Mouse (Mus musculus) layer of hippocampus, postnatal 36 days (tissue): ENCODE measurements around the gene Hira. TPM values are rescaled to one million over a fixed set of nuclear protein-coding genes. Genes with fewer than 3 reads are reported as not detected.
"Not testable (repeated sequence)": the region's sequence is repeated elsewhere in the genome, so short reads cannot be mapped to it uniquely, and the experiment has no call there.

Source experiments
- DNase-seq, 2 experiments: peaks; one replicate each; pipeline ENCODE4 v3.0.0; 2022
- total RNA-seq, 2 experiments: library from RNA; stranded (reverse); gene quantifications; 2 replicates each; pipeline ENCODE4 v1.2.3; 2021

Gene Hira
- total RNA-seq, 2 experiments from 2014 or later: 68.6 to 88.1 TPM

DNA sequence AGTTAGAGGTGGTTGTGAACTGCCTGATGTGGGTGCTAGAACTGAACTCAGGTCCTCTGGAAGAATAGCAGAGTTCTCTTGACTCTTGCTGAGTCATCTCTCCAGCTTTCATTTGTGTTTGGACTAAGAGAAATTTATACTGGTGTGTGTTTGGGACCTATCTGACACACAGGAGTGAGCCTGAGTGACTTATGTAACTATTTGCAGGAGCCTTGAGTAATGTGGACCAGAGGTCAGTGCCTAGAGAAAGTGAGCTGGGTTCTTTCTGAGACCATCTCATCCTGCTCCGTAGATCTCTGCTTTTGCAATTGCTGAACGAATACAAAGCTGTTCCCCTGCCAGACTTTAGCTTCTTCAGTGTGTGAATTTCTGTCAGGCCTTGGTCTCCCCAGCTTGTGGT lies 44.9 kb downstream of the Hira start:
- DNase-seq: no peak

DNA sequence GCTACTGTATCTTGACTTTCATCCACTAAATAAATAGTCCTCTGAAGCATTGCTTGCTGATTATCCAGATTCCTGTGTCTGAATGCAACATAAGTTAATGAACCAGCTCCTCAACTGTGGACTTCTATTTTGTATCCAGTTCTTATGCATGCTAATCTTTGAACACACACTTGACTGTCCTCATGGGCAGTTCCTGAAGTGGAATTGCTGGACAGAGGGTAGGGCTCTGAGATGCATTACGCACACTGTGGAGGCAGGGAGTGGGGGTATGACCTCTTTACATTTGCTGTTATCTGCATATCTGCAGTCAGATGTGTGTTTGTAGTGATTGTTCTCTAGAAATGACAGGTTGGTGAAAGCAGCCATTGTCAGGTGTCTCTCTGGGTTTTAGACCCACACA lies 51.1 kb downstream of the Hira start:
- DNase-seq: no peak

DNA sequence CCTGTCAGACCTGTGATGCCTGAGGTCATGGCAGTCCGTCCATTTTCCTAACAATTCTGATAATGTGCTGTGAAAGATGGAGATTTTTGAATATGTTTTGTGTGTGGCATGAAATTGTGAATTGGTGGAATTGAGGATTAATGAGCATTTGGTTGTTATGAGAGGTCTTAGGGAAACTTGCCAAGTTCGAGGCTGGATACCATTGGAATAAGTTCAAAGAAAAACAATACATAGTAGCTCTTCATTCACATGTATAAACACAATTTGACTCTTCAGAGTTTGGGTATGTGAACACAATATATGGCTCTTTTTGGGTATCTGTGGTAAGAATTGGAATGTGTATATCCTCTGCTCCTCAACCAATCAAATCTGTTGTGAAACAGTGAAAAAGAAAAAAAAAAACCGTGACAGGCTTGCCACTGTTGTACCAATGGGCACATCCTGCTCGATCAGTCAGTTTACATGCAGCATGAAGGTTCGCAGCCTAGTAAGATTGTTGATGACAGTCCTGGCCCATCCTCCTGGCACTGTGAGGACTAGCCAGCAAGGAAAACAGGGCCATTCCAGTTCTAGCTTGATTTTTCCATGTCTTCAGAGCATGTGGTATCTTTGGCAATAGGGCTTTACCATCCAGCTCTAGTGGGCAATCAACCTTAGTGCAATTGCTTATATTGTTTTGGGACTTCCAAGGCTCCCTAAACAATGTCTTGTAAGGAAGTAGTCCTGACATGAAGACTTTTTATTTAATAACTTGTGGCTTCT lies 61.7 kb downstream of the Hira start:
- DNase-seq: no peak

DNA sequence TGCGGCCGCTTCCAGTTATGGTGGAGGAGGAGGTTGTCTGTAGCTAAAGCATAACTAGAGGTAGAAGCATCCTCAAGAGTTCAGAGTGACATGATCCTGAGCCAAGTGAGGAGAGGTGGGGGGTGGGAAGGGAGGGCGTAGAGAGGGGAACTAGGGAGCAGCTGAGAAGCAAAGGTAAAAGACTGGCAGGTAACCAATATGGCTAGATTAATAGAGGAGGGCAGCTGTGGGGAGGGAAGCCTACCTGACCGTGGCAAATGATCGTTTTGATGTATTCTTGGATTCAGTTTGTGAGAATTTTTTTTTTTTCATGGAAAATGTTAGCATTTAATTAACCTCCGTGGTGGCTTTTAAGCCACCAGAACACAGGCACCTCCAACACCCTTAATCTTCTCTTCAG lies 67.1 kb downstream of the Hira start:
- no peak for DNase-seq

DNA sequence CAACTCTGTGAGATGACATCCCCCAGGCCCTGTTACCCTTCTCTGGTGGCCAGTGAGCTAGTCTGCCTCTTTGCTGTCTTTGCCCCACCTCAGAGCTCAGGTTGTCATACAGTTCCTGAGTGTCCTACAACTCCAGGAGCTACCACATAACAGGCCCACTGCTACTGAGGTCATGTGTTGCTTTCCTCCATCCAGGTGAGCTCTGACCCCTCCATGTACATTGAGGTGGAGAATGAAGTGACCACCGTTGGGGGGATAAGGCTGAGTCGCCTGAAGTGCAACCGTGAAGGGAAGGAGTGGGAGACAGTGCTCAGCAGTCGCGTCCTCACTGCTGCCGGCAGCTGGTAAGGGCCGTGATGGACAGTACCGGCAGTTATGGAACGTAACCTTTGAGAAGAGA lies 72.1 kb downstream of the Hira start:
- DNase-seq: no peak

DNA sequence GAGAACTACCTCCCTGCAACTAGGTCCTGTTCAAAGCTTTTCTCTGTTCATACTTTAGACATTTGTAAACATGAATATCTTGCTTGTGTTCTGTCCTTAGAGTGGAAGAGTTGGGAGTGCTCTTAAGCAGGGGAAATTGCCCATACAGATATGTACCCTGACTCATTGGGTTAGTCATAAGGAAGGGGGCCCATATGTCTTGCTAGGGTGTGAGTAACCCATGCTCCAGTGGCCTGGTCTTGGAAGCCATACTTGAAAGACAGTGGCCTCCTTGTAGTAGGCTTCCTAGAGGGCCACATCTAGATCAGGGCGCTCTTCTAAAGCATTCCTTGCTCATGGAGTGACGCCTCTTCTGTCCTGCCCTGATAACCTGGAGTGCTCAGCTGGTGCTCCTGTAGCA lies 73.5 kb downstream of the Hira start:
- no peak for DNase-seq

DNA sequence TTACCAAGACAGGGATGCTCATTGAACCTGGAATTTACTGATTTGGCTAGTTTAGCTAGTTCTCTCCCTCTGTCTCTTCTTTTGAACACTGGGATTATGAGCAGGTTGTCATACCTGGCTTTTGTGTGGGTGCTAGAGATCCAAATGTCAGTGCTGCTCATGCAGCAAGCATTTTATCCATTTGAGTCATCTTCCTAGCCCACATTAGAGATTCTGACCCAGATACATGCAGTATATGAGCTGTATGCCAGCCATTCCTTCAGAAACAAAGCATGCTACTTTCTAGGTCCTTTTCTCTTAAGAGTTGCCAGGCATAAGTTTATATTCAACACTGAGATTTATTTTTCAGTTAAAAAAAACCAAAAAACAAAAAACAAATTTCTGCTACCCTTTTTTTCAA lies 76.0 kb downstream of the Hira start:
- no peak for DNase-seq

DNA sequence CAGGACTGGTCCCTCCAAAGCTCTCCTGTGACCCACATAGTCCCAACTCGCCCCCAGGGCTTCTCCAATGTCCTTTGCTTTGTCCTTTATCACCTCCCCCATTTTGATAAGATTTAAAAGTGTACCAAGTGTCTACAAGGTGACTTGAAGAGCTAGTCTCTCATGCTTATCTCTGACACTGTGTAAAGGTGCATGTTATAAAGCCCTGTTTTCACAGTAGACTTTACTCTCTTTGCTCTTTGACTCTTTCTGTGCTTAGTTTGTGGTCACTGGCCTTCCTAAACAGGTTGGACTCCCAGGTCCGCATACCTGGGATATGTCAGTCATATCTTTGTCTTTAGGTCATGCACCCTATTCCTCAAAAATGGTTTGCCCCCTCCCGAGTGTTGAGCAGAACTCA lies 78.2 kb downstream of the Hira start:
- no peak for DNase-seq

DNA sequence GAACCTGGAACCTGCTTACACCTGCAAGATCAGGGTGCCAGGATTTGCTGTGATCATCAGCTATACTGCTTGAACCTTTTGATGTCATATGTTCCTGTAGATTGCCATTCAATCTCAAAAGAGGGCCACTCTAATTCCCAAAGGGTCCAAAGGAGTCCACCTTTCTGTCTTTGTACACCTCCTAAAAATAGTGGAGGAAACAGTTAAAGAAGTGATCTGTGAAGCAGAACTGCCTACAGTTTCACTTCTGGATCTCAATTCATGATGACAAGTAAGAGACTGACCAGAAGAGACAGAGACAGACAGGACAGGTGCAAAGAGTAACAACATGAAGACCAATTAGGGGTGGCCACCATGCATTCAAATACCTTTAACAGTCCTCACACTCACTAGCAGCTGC lies 86.6 kb downstream of the Hira start:
- DNase-seq: no peak

DNA sequence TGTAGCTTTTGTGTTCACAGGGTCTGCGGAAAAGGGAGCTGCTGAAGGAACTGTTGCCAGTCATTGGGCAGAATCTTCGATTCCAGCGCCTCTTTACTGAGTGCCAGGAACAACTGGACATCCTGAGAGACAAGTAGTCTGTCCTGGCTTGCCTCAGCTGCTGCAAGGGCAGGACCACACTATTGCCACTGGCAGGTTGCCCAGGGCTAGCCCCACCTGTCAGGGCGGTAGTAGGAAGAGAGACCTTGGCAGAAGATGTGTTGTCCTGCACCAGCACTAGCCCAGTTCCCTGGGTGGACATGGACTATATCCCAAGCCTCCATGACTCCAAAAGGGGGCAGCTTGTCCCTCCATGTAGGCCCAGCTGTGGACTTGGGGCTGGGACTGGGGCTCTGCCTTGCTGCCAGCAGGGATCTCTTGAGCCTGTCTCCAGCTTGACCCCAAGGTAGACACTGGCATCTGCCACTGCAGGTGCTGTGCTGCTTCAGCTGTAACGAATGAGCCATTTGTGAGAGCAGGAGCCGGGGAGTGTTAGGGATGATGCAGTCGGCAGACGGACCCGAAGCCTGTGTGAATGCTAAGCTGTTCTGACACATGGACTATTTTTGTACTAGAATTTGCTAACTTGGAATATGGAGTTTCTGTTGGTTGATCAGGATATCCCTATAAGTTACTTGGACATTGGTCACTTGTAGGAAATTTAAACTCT lies 92.7 kb downstream of the Hira start:
- DNase-seq: peak in 1 of 2 experiments; percentile 9

DNA sequence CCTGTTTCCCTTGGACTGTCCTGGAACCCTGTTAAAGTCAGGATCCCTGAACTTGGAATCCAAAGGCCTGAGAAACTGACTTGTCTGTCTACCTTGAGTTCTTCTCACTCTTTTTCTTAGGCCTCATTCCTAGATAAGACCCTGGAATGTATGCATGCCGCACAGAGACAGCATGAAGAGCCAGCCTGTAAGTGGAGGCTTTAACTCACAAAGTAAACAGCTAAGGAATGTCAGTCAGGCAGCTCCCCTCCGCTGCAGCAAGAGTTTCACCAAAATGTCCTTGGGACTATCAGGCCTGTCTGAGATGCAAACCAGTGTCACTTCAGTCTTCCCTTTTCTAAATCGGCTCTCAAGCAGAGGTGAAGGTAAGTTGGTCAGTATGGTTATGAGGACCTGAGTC lies 94.0 kb downstream of the Hira start:
- DNase-seq: no peak

DNA sequence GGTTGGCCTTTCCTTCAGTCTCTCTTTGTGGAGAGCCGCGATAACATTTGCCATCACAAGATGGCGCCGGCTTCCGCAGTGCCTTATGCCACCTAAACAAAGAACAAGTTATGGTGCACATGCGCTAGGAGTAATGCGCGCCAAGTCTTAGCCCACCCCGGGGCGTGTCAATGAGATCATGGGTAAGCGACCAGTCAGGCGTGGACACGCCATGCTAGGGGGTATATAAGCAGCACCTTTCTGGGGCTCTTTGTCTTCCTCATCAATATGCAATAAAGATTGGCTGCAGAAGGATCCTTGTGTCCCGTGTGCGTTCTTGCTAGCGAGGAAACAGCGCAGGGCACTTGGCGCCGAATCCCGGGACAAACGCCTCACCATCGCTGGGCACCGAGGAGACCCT lies 98.8 kb downstream of the Hira start:
- DNase-seq: not testable (repeated sequence)

DNA sequence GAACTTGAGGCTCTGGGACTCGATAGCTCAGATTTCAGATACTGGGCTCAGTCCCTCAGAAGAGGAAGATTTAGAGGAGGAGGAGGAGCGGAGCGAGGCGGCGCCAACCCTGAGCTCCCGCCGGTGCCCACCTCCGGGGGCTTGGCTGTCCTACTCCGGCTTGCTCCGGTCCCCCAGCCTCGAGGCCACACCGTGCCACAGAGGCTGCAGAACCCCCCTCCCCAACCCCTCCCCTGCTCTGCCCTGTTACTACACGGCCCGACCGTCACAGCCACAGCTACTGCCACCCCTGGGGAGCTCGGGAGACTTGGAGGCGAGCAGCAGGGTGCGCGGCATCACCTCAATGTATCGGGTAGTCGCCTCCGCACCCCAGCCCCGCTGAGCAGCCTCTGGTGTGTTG lies 99.5 kb downstream of the Hira start:
- no peak for DNase-seq

DNA sequence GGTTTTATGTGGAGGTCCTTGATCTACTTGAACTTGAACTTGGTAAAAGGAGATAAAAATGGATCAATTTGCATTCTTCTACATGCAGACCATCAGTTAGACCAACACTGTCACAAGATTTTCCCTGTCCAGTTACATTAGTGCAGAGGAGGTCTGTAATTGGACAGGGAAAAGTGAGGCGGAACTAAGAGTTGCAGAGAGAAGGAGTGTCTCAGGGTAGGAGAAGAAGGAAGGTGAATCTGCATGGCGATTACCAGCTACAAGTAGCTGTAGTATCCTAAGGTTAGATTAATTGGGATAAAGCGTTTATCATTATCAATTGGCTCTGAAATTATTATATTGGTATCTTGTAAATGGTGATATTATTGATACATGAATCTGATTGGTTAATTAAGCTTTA lies 109.5 kb downstream of the Hira start:
- no peak for DNase-seq

DNA sequence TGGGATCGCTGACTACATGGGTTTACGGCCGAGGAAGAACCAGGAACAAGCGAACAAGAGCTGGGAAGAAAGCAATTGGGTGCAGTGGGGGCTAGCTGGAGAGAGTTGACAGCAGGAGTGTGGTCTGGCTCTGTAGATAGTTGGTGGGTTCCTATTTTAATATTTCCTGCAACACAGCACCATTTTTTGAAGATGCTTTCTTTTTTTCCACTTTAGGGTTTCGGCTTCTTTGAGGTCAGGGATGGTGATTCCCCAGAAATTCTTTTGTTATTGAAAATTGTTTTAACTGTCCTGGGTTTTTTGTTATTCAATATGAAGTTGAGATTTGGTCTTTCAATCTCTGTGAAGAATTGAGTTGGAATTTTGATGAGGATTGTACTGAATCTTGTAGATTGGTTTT lies 110.0 kb downstream of the Hira start:
- DNase-seq: no peak

DNA sequence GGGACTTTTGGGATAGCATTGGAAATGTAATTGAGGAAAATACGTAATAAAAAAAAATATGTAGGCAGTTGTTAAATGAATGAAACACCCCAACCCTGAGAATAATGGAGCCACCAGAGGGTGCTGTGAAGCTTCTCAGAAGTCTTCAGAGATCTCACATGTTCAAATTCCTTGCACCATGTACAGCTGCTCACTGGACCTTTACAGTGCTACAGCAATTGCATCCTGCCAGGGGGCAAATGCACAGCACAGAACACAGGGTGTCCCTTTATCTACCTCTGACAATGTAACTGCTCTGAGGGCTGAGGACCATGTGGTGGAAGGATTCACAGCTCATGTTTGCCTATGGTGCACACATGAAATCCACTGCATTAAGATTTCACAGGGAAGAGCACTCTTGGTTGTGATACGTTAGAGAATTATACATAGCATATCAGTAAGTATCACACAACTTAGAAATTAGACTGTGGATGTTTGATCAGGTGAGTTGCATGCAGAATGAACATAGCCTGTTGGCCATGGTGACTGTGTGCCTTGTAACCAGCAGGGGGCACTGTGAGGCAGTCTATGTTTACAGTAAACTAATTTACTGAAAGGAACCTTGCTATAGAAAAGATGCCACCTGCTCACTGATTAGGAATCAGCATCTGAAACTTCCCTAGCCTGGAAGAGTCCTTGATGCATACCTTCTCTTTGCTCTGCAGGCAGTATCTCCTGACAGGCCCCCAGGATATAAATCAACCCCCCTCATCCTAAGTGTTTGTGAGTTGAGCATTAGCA lies 126.0 kb downstream of the Hira start:
- DNase-seq: not testable (repeated sequence)

DNA sequence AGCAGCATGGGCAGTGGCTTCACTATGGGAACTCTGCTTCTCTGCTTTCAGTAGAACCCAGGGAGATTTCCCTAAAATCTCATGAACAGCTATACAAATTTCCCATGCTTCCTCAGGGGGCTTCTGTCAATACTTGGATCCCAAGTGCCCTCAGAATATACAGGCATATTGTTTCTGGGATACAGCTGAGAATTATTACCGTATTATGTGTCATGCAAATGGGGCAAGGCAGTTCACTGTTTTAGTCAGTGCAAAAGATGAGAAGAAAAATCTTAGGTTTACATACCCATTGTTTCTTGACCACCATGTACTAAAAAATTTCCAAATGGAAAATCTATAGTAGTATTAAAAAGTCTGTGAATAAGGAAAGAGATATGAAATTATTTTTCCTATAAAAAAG lies 126.9 kb downstream of the Hira start:
- DNase-seq: no peak

DNA sequence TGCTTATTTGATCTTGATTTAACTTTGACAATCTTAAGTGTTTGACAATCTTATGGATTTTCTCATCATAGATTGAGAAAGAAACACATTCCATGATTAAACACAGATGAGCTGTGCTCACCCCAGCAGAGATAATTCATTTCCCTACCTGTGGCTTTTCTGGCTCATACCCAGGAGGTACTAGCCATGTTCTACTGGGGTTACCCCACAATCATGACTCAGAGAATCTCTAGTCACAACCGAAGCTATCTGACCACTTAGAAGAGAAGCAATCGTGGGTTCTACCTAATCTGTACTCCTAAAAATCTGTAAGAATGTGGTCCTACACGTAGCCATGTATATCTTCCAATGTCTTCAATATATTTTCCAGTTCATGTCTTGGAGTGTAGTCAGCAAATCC lies 128.5 kb downstream of the Hira start:
- DNase-seq: no peak

DNA sequence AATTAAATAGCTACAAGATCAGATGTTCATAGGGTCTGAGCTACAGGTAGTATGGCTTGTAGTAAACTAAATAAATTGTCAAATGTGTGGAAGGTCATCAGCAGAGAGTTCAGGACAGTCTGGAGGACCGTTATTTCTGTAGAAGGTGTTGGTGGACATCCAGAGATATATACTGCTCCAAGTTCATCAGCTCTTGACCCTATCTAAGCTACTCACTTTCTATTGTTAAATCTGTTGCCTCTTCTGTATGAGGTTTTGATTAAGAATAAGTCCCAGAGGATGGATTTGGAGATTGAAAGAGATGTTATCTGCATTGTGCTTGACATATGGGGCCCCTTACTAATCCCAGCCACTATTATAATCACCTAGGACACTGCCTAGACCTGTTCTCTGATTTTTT lies 129.9 kb downstream of the Hira start:
- DNase-seq: no peak

DNA sequence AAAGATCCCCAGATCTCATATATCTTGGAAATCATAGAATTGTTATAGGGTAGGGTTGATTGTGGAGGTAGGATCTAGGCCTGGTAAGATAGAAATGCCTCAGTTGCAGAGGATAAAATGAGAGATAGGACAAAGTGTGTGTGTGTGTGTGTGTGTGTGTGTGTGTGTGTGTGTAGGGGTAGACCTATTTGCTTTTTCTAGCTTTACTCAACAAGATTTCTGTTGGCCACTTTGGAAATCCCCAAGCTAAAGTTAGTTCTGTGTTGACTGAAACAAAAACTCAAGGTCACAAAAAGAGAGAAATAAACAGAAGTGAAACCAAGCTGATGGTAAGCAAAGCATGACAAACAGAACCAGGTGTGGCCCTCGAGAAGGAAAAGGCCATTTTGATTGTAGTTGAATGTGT lies 130.4 kb downstream of the Hira start:
- not testable (repeated sequence) for DNase-seq

DNA sequence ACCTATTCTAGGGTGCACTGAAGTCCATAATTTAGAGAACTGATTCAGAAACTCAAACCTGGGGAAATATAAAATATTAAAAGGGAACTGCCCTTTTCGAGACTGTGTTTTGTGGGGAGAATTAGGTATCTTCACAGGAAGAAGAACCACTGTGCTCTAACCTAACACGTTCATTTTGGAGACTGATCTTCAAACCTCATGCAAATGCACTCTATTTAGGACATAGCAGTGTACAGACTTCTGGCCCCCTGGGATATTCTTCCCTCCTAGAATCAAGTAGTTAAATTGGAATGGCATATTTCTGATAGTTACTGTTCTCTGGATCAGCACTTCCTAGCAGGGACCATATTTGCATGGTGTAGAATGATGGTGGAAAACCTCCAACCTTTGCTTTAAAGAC lies 133.9 kb downstream of the Hira start:
- no peak for DNase-seq

DNA sequence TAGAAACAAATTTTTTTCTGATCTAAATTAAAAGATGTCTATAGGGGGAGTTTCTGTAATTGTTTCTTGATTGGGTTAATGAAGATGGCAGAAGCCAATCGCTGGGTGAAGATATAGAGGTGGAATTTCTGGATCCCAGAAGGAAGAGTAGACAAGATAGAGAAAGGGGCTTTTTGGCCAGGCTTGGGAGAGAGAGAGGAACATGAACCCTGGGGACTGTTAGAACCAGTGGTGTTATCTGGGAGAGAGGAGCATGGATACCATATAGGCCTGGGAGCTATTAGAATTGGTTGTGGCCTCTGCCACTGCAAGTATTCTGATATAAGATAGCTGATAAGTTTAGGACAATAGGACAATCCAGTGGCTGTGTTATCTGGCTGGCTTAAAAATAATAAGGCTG lies 136.7 kb downstream of the Hira start:
- no peak for DNase-seq

DNA sequence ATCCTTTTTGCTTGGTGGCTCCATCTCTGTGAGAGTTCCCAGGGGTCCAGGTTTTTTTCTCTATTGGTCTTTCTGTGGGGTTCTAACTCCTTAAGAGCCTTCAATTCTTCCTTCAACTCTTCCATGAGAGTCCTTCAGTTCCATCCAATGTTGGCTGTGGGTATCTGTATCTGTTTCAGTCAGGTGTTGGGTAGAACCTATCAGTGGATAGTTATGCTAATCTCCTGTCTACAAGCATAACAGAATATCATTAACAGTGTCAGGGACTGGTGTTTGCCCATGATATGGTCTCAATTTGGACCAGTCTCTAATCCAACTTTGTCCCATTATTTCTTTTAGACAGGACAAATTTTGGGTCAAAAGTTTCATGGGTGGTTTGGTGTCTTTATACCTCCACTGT lies 137.8 kb downstream of the Hira start:
- no peak for DNase-seq
